Mouse (Mus musculus) spleen, postnatal 10 days (tissue): Measurements from ENCODE around the gene Minar1.

Experiments
- DNase-seq, 2 experiments: peaks; one replicate each; pipeline ENCODE4 v3.0.0; 2021 to 2022; ENCODE audit warnings: low spot score in 2 of 2

The Minar1 gene

DNA sequence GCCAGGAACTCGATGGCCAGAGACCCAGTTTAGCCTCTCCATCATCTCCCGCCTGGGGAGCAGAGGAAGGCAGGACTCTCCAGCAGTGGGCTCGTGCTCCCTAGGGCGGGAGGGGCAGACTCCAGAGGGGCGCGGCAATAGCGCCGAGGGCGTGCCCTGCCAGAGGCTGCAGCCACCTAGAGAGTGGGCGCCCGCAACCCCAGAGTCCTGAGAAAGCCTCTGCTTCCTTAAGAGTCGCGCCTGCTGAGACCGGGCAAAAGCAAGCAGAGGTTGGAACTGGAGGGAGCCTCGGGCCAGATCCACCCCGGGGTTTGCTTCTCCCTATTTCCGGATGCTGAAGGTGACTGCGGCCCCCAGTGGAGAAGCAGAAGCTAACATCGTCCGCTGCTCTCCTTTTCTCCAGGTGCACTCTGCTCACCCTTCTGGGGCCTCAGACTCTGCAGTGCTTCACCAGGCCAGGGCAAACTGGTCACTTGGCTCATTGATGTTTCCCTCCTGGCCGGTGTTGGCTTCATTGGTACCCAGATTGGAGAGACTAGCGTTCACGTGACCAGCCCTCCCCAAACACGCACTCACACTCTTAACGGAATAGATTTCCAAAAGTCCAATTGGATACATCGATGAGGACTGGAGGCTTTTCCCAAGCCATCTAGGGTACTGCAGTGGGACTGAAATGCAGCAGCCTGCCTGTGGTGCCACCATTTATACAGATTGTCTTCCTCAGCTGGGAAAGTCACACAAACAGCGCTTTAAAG is at the start of gene Minar1:
Gene Minar1 (minus strand): TSS at position 120 of the 755 bp plus-strand sequence.
- no peak for DNase-seq

GRCm38 (mm10) chr9:89669878-89670277 is 47.0 kb upstream of the Minar1 start:
- no peak for DNase-seq

- no peak for DNase-seq
These were observed 44.5 kb upstream of the Minar1 start for GRCm38 (mm10) chr9:89667306-89667942.

- no peak for DNase-seq
These were observed 28.0 kb upstream of the Minar1 start for GRCm38 (mm10) chr9:89650913-89651312.

- no peak for DNase-seq
These were observed 14.5 kb upstream of the Minar1 start for GRCm38 (mm10) chr9:89637453-89637852.

DNA sequence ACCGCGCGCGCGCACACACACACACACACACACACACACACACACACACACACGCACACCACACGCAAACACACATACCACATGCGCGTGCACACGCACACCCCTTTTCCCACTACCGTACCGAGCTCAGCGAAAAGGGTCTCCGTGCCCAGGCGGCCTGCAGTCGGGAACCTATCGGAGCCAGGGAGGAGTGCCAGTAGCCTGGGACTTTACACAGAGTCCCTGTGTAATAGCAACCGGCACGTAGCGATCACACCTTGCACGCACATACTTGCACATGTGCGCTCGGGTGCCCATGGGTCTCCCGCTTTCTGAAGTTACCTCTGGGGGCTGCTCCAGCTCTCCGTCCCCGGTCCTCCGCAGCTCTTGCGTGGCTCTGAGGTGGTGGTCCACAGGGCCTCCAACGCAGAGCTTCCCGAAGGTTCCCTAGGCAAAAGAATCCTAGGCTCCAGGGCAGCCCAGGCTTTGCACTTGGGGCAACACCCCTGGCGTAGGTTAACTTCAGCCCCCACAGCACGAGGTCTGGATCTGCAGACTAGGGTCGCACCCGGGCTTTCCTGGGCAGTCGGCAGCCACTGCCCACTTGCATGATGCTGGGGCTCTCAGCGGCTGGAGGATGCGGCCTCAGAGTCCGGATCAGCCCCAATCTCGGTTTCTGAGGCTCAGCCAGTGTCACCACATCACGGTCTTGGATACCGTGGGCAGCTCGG is 474 bp downstream of the Minar1 start:
- DNase-seq = no peak

DNA sequence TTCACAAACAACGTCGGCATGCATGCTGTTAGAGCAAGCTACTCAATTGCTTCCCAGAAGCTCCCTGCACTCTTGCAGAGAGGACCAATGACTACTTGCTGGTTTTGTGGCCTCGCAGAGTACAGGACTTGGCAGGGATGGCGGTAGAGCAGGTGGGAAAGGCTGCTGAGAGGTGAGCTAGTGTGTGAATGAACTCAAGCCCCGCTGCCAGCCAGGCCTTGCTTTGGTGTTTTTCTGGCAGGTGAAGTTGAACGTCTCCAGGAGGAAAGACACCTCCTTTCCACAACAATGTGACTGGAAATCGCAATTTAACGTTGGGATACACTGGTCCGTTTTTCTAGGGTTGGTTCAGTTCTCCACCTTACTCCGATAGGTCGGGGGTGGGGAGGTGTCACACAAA is 1.2 kb downstream of the Minar1 start:
- DNase-seq = no peak

GRCm38 (mm10) chr9:89620347-89620746 is 2.6 kb downstream of the Minar1 start:
- no peak for DNase-seq

GRCm38 (mm10) chr9:89616946-89617345 is 6.0 kb downstream of the Minar1 start:
- no peak for DNase-seq

DNA sequence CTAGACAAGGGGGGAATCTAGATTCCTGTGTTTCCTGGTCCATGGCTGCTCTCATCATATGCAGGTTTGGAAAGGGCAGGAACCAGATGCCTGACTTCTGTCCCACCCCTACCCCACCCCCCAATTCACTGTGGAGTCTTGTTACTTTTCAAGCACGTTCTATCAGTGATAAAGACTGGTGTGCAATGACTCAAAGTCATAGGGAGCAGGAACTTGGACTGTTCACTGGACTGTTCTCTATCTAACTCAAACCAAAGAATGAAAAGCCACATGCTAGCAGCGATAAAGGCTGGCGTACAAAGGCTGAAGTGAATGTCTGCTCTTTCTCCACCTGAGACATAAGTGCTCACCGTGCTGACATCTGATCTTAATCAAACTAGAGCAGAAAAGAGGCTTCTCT is 12.3 kb downstream of the Minar1 start:
- no peak for DNase-seq

DNA sequence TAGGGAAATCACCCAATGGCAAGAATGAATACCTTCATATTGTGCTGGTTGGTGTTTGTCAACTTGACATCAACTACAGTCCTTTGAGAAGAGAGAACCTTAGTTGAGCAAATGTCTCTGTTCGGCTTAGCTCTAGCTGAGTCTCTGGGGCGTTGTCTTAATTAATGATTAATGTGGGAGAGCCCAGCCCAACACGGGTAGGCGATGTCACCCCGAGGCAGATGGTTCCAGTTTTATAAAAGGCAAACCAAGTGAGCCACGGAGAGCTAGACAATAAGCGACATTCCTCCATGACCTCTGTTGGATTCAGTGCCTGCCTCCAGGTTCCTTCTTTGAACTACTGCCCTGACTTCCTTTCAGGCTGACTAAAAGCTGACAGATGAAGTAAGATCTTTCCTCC is 15.6 kb downstream of the Minar1 start:
- DNase-seq = no peak

- no peak for DNase-seq
These were observed 16.7 kb downstream of the Minar1 start for GRCm38 (mm10) chr9:89606256-89606655.

GRCm38 (mm10) chr9:89601891-89602290 is 21.0 kb downstream of the Minar1 start:
- no peak for DNase-seq

DNA sequence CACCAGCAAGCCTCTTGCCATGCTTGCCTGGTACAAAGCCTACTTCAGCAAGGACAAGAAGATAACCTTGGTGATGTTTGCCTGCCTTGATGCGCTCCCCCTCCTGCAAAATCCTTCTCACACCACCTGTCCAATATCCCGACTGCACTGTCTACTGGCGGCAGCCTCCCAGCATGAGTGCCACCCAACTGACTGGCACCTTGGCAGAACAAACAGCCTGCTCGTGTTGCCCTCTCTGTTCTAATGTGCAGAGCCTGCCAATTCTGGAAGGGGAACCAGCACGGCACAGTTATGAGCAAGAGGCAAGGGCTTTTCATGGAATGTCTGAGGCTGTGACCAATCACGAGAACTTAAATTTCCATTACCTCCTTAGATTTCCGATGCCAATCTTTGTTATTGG is 22.2 kb downstream of the Minar1 start:
- no peak for DNase-seq

DNA sequence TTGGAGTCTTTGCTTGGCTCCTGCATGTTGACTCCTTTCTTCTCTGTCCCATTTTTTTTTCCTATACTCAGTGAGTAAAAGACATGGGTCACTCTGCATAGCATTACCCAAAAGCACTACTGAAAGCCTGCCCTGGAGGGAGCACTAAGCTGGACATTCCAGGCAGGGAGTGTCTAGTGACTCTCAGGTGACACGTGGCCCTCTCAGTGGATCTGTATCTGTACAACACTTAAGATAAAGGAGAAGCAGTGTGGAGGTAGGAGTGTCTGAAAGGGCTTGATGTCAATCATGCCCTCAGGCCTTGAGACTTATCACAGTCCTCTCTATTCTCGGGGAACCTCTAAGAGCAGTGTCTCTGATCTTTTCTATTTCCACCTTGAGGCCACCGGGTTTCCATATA is 25.9 kb downstream of the Minar1 start:
- DNase-seq = no peak

- DNase-seq = no peak
These were observed 26.5 kb downstream of the Minar1 start for GRCm38 (mm10) chr9:89596392-89596791.

GRCm38 (mm10) chr9:89592391-89592790 is 30.5 kb downstream of the Minar1 start:
- no peak for DNase-seq

- no peak for DNase-seq
These were observed 44.5 kb downstream of the Minar1 start for GRCm38 (mm10) chr9:89578422-89578821.

DNA sequence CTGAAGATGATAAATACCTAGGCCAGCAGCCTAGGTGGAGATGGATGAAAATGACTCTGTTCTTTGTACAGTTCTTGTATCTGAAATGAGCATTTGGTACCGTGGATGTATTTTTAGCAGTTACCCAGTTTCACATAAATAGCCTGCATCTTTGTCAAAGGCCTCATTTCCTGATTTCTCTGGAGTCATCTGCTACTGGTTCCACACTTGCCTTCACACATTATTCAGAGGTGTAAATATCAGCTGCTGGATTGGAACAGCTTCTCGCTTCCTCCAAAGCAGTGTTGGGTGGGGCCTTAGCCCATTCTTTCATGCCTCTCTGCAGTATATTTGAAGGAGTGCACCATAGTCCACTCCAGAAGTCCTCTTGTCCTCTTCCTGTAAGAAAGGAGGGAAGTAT is 70.3 kb downstream of the Minar1 start:
- no peak for DNase-seq
